Mouse (Mus musculus) midbrain, embryonic 14.5 days (tissue): ENCODE measurements at regions not wholly inside any gene's neighbourhood (a gene's known extent, or its start where the extent isn't known, plus 50 kb on each side); places are given as distances from the start of the nearest gene placed in this dataset.

Source experiments
- ATAC-seq: fragments of 200-750 bp; cut with Nextera tagmentation; 2 replicates; pipeline ENCODE4 v1.8.0; 2017; ENCODE audit warnings: moderate number of reproducible peaks, moderate library complexity; ENCODE audit not compliant: low FRiP score, low TSS enrichment
- DNase-seq: peaks from one replicate; pipeline ENCODE4 v3.0.0-alpha.2; 2015
- H3K27ac ChIP-seq: fragments of 300-500 bp; sonication (generic); replicated peaks from 2 replicates; pipeline ENCODE4 v1.5.1; 2014; ENCODE audit warnings: mild to moderate bottlenecking, low read depth, low read length, moderate library complexity
- H3K27me3 ChIP-seq: fragments of 300-500 bp; sonication (generic); 2 replicates; pipeline ENCODE4 v1.6.1; 2014; ENCODE audit warnings: low read length, control low read depth, mixed read lengths; ENCODE audit not compliant: control insufficient read depth, insufficient read depth
- H3K36me3 ChIP-seq: fragments of 300-500 bp; sonication (generic); 2 replicates; pipeline ENCODE4 v1.6.1; 2014; ENCODE audit warnings: low read length, control low read depth; ENCODE audit not compliant: control insufficient read depth, insufficient read depth
- H3K4me1 ChIP-seq: fragments of 300-500 bp; sonication (generic); 2 replicates; pipeline ENCODE4 v1.6.1; 2014; ENCODE audit warnings: mild to moderate bottlenecking, antibody characterized with exemption, low read length, control low read depth; ENCODE audit not compliant: control insufficient read depth, insufficient read depth
- H3K4me2 ChIP-seq: fragments of 300-500 bp; sonication (generic); 2 replicates; pipeline ENCODE4 v1.6.1; 2014; ENCODE audit warnings: mild to moderate bottlenecking, low read length, moderate library complexity
- H3K4me3 ChIP-seq: fragments of 300-500 bp; sonication (generic); replicated peaks from 2 replicates; pipeline ENCODE4 v1.5.1; 2014; ENCODE audit warnings: low read depth, low read length
- H3K9ac ChIP-seq: fragments of 300-500 bp; sonication (generic); replicated peaks from 2 replicates; pipeline ENCODE4 v1.6.1; 2014; ENCODE audit warnings: mild to moderate bottlenecking, low read length, moderate library complexity
- H3K9me3 ChIP-seq: fragments of 300-500 bp; sonication (generic); 2 replicates; pipeline ENCODE4 v1.6.1; 2016; ENCODE audit warnings: low read length, control low read depth, mixed read lengths; ENCODE audit not compliant: control insufficient read depth
- WGBS: fragments of 180-500 bp; shearing (Covaris S2); extraction: QIAGEN DNeasy Blood & Tissue Kit; methylation state at CpG from one replicate; pipeline ENCODE4 v1.1.7; 2014; 5-methylcytosine and 5-hydroxymethylcytosine counted together

- Histone ChIP-seq H3K4me3 (no peak overlapping the region), H3K9ac (no peak overlapping the region), H3K4me2 (no peak overlapping the region), H3K36me3 (no peaks in the 10 kb centered on the region), H3K27ac (no peak overlapping the region), H3K27me3 (no peaks in the 10 kb centered on the region), H3K4me1 (no peaks in the 10 kb centered on the region), H3K9me3 (no peaks in the 10 kb centered on the region)
- 71% methylated on average over 3 of the region's 3 CpGs for WGBS
- DNase-seq: no peak
- no peak for ATAC-seq
These were observed 383.5 kb upstream of the Gria1 start for GRCm38 (mm10) chr11:56627659-56628058.

- Histone ChIP-seq H3K27me3 (no peaks in the 10 kb centered on the region), H3K4me1 (no peaks in the 10 kb centered on the region), H3K9me3 (no peaks in the 10 kb centered on the region), H3K4me2 (no peak overlapping the region), H3K36me3 (no peaks in the 10 kb centered on the region), H3K4me3 (no peak overlapping the region), H3K27ac (no peak overlapping the region), H3K9ac (no peak overlapping the region)
- ATAC-seq (no peak), DNase-seq (no peak)
- WGBS: 87% methylated on average over 2 of the region's 2 CpGs
These were observed 377.7 kb upstream of the Gria1 start for GRCm38 (mm10) chr11:56633445-56633844.

GRCm38 (mm10) chr11:56636606-56637226 is 374.5 kb upstream of the Gria1 start:
- DNase-seq (no peak), ATAC-seq (no peak)
- no peaks in the 10 kb centered on the region for H3K9me3 ChIP-seq
- H3K4me3 ChIP-seq: no peak overlapping the region
- H3K9ac ChIP-seq: no peak overlapping the region
- H3K4me2 ChIP-seq: no peak overlapping the region
- H3K27ac ChIP-seq: no peak overlapping the region
- no peaks in the 10 kb centered on the region for H3K27me3 ChIP-seq
- H3K36me3 ChIP-seq: no peaks in the 10 kb centered on the region
- no peaks in the 10 kb centered on the region for H3K4me1 ChIP-seq
- 47% methylated on average over 8 of the region's 8 CpGs for WGBS

GRCm38 (mm10) chr11:56641716-56642115 is 369.5 kb upstream of the Gria1 start:
- ATAC-seq: no peak
- WGBS: 73% methylated on average over 3 of the region's 3 CpGs

More at GRCm38 (mm10) chr11:56641716-56642115, 369.5 kb upstream of the Gria1 start:
- Histone ChIP-seq H3K9me3 (no peaks in the 10 kb centered on the region), H3K27me3 (no peaks in the 10 kb centered on the region), H3K27ac (no peak overlapping the region), H3K4me2 (no peak overlapping the region), H3K4me3 (no peak overlapping the region), H3K9ac (no peak overlapping the region), H3K4me1 (no peaks in the 10 kb centered on the region), H3K36me3 (no peaks in the 10 kb centered on the region)
- DNase-seq: peak; percentile 4
